Mouse (Mus musculus) inflammation-experienced regulatory T-cells, adult 6 months (primary cell): ENCODE measurements around the gene Numbl. TPM values are rescaled to one million over a fixed set of nuclear protein-coding genes. Genes with fewer than 3 reads are reported as not detected.

Source experiments
- ATAC-seq: one replicate; pipeline ENCODE4 v1.8.0; 2017
- polyA plus RNA-seq, 3 experiments: library from polyadenylated mRNA; unstranded; fragments of 100-300 nt; shearing (Covaris generic); gene quantifications; one replicate each; pipeline ENCODE4 v1.2.1; 2017

The Numbl gene
- polyA plus RNA-seq, 3 experiments from 2014 or later = 0.15 to 0.38 (median 0.15) TPM

- ATAC-seq = no peak
These were observed 68.1 kb downstream of the Numbl start for GRCm38 (mm10) chr7:27326101-27326880.

- no peak for ATAC-seq
These were observed 69.3 kb downstream of the Numbl start for GRCm38 (mm10) chr7:27327500-27327899.

- ATAC-seq = no peak
These were observed 69.9 kb downstream of the Numbl start for GRCm38 (mm10) chr7:27328161-27328560.

- no peak for ATAC-seq
These were observed 70.4 kb downstream of the Numbl start for GRCm38 (mm10) chr7:27328648-27329047.

- peak; percentile 71 for ATAC-seq
These were observed 71.2 kb downstream of the Numbl start for GRCm38 (mm10) chr7:27329326-27329947.

GRCm38 (mm10) chr7:27329981-27330380 lies 71.7 kb downstream of the Numbl start:
- ATAC-seq = no peak

- peak; percentile 55 for ATAC-seq
These were observed 72.7 kb downstream of the Numbl start for GRCm38 (mm10) chr7:27330709-27331540.

GRCm38 (mm10) chr7:27331541-27331851 lies 73.3 kb downstream of the Numbl start:
- no peak for ATAC-seq

Other genes with a start within 250 kb of the Numbl start
- gene Cyp2a12, start 229.4 kb upstream of the Numbl start, polyA plus RNA-seq = not detected
- gene Cyp2f2, start 138.5 kb upstream of the Numbl start, polyA plus RNA-seq = not detected
- gene Cyp2t4, start 104.7 kb upstream of the Numbl start, polyA plus RNA-seq = under 1 TPM in 2 of 3 experiments, not detected in 1; 0.24 to 0.59 TPM
- gene Egln2, start 91.6 kb upstream of the Numbl start, polyA plus RNA-seq = 10 to 100 TPM; 12.0 to 14.1 (median 13.9) TPM
- gene Rab4b, start 79.5 kb upstream of the Numbl start, polyA plus RNA-seq = 100 to 1,000 TPM; 130 to 162 (median 146) TPM
- not detected for gene Gm21983, start 77.3 kb upstream of the Numbl start, polyA plus RNA-seq
- gene Mia, start 77.3 kb upstream of the Numbl start, polyA plus RNA-seq = not detected
- 1 to 10 TPM; 2.2 to 5.9 (median 5.2) TPM for gene BC024978, start 62.7 kb upstream of the Numbl start, polyA plus RNA-seq
- 10 to 100 TPM; 63.4 to 96.0 (median 77.8) TPM for gene Snrpa, start 62.2 kb upstream of the Numbl start, polyA plus RNA-seq
- under 1 TPM; 0.49 to 0.83 (median 0.58) TPM for gene Itpkc, start 29.8 kb upstream of the Numbl start, polyA plus RNA-seq
- gene Coq8b, start 25.4 kb upstream of the Numbl start, polyA plus RNA-seq = 10 to 100 TPM in 2 of 3 experiments, 1 to 10 TPM in 1; 9.5 to 14.0 (median 10.9) TPM
- 1 to 10 TPM in 1 of 3 experiments, under 1 TPM in 2; 0.45 to 1.2 (median 0.50) TPM for gene Ltbp4, start 79.3 kb downstream of the Numbl start, polyA plus RNA-seq
- 10 to 100 TPM; 46.9 to 59.2 (median 50.1) TPM for gene Shkbp1, start 97.6 kb downstream of the Numbl start, polyA plus RNA-seq
- gene Gm20479, start 99.0 kb downstream of the Numbl start, polyA plus RNA-seq = 1 to 10 TPM in 1 of 3 experiments, not detected in 2; 4.0 TPM
- gene Sptbn4, start 189.3 kb downstream of the Numbl start, polyA plus RNA-seq = under 1 TPM; 0.12 to 0.23 (median 0.13) TPM
- gene Blvrb, start 189.5 kb downstream of the Numbl start, polyA plus RNA-seq = 10 to 100 TPM in 2 of 3 experiments, 1 to 10 TPM in 1; 6.0 to 21.7 (median 17.0) TPM
- 10 to 100 TPM; 37.6 to 53.5 (median 42.6) TPM for gene Sertad3, start 215.3 kb downstream of the Numbl start, polyA plus RNA-seq
- gene Sertad1, start 228.5 kb downstream of the Numbl start, polyA plus RNA-seq = 10 to 100 TPM; 38.7 to 44.4 (median 40.2) TPM
- under 1 TPM; 0.24 to 0.52 (median 0.30) TPM for gene Prx, start 240.9 kb downstream of the Numbl start, polyA plus RNA-seq